Mouse (Mus musculus): ENCODE data around the gene Rrp12.

GRCm38 (mm10) chr19:41842706-41843105, 53.3 kb downstream of the Rrp12 start:
- no peak for TF ChIP-seq GATA1 (IDR thresholded peaks at IDR 0.05; ENCODE audit: borderline replicate concordance, low read length)
- no peak for TF ChIP-seq FLI1 (IDR thresholded peaks at IDR 0.05; ENCODE audit: low read length)

Measured in megakaryocyte, embryonic 14.5 days (primary cell).